Mouse (Mus musculus): ENCODE measurements around the gene Muc3.

DNA sequence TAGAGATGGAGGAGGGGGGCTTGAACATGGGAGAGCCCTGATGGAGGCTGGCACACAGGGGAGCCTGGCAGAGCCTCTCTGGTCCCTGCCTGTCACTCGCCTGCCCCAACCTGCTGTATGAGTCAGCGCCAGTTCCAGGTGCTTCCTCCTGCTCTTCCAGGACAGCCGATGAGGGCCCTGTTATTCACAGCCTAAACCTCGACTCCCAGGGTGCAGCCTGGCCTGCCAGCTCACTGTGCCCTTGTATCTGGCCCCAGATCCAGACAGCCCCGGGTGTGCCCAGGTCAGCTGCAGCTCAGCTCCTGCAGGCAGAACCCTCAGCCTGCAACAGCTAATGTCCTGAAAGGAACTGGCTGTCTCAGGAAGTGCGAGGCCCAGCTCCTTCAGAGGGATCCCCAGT lies 57.6 kb downstream of the Muc3 start:
- TF ChIP-seq POLR2A (IDR thresholded peaks at IDR 0.05; ENCODE audit: extremely low read depth, insufficient read depth, low read length) (no peak), CTCF (IDR thresholded peaks at IDR 0.05; ENCODE audit: extremely low read depth, insufficient read depth, low read length) (no peak)
